Mouse (Mus musculus): ENCODE data around the gene Npnt. TPM values are rescaled to one million over a fixed set of nuclear protein-coding genes. Genes with fewer than 3 reads are reported as not detected.

Gene Npnt
- polyA plus RNA-seq, 1 experiment from 2014 or later: 197 TPM

- Histone ChIP-seq H3K36me3 (ENCODE audit: insufficient read depth, low read length) (0 out of 2 replicates have a peak, but pooled peaks cover 2% of the 10 kb centered on the region), H3K4me3 (ENCODE audit: low read length) (no peak overlapping the region), H3K4me2 (replicated peaks; ENCODE audit: low read depth, low read length) (no peak overlapping the region), H3K27ac (ENCODE audit: low read length) (no peak overlapping the region), H3K9ac (replicated peaks; ENCODE audit: low read length) (no peak overlapping the region), H3K4me1 (ENCODE audit: insufficient read depth, low read length) (no peaks in the 10 kb centered on the region; the same call in 1 of the 2 replicates), H3K27me3 (ENCODE audit: insufficient read depth, low read length) (no peaks in the 10 kb centered on the region), H3K9me3 (ENCODE audit: low read length) (no peaks in the 10 kb centered on the region)
- no peak for ATAC-seq (ENCODE audit: low FRiP score, low TSS enrichment)
- whole genome bisulfite sequencing: 85% methylated on average over 9 of the region's 9 CpGs
Observed at GRCm38 (mm10) chr3:132917356-132918090, 32.6 kb downstream of the Npnt start.

DNA sequence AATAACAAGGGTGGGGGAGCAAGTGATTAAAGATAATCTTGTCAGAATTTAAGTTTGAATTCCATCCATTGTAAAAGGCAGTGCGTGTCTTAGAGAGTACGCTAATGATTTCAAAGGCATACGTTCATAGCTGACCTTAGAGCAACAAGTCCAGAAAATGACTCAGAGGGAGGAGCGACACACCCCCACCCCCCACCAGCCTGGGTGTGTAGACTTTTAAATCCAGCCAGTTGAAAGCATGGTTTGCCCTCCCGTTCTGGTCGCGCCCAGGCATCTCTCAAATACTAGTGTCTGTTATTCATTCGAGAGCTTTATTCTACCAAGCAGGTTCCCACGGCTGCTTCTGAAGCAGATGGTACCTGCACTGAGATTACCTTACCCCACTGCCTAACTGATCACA, 34.4 kb downstream of the Npnt start:
- Histone ChIP-seq H3K4me2 (replicated peaks; ENCODE audit: low read depth, low read length) (no peak overlapping the region), H3K27ac (ENCODE audit: low read length) (no peak overlapping the region), H3K27me3 (ENCODE audit: insufficient read depth, low read length) (no peaks in the 10 kb centered on the region), H3K4me1 (ENCODE audit: insufficient read depth, low read length) (peaks cover 10% of the 10 kb centered on the region), H3K4me3 (ENCODE audit: low read length) (no peak overlapping the region), H3K9me3 (ENCODE audit: low read length) (no peaks in the 10 kb centered on the region), H3K36me3 (ENCODE audit: insufficient read depth, low read length) (0 out of 2 replicates have a peak, but pooled peaks cover 2% of the 10 kb centered on the region), H3K9ac (replicated peaks; ENCODE audit: low read length) (no peak overlapping the region)
- 80% methylated on average over 9 of the region's 9 CpGs for WGBS
- ATAC-seq (ENCODE audit: low FRiP score, low TSS enrichment): no peak

- no peaks in the 10 kb centered on the region for H3K27me3 ChIP-seq (ENCODE audit: insufficient read depth, low read length)
- H3K9me3 ChIP-seq (ENCODE audit: low read length): no peaks in the 10 kb centered on the region
- H3K27ac ChIP-seq (ENCODE audit: low read length): no peak overlapping the region
- no peaks in the 10 kb centered on the region for H3K36me3 ChIP-seq (ENCODE audit: insufficient read depth, low read length)
- WGBS: 62% methylated on average over 2 of the region's 2 CpGs
- peaks cover 16% of the 10 kb centered on the region for H3K4me1 ChIP-seq (ENCODE audit: insufficient read depth, low read length)
- H3K4me3 ChIP-seq (ENCODE audit: low read length): no peak overlapping the region
- H3K4me2 ChIP-seq (replicated peaks; ENCODE audit: low read depth, low read length): no peak overlapping the region
- no peak overlapping the region for H3K9ac ChIP-seq (replicated peaks; ENCODE audit: low read length)
- no peak for ATAC-seq (ENCODE audit: low FRiP score, low TSS enrichment)
Observed at GRCm38 (mm10) chr3:132912420-132912819, 37.7 kb downstream of the Npnt start.

DNA sequence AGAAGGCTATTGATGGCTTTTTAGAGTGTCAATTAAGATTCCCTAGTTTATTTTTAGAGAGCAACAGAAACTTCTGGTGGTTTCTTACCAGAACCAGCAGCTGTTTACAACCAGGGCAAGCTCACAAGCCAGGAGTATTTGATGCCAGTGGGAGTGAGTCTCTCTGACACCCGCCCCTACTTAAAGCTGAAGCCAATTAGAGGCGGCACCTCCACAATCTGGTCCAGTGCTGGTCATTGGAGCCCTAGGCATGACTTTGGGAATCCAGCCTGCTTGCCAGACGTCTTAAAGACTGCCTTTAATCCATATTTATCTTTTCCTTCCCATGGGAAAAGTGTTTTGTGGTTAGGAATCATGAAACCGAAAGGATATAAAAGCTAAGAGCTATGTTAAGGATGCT, 38.4 kb downstream of the Npnt start:
- 39% methylated on average over 4 of the region's 4 CpGs for WGBS

DNA sequence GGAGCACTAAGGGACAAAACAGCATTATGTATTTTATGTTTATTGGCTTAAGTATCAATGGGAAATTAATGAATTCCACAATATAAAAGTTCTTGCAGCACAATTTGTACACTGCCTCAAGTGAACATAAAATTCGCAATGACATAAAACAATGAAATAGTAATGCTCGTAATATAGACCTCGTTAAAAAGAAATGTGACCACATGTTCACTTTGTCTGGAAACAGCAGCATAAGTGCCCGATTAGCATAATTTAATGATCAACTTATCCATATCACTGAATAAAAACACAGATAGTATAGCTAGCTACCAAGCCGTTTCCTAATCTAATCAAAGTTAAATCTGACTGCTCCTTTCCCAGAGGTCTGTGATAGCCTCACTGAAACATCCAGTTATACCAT, 39.4 kb downstream of the Npnt start:
- ATAC-seq (ENCODE audit: low FRiP score, low TSS enrichment): no peak
- H3K9me3 ChIP-seq (ENCODE audit: low read length): no peaks in the 10 kb centered on the region
- WGBS: 62% methylated on average over 5 of the region's 5 CpGs
- H3K36me3 ChIP-seq (ENCODE audit: insufficient read depth, low read length): no peaks in the 10 kb centered on the region
- H3K27ac ChIP-seq (ENCODE audit: low read length): no peak overlapping the region; the same call in 1 of the 2 replicates
- H3K4me3 ChIP-seq (ENCODE audit: low read length): no peak overlapping the region
- H3K4me2 ChIP-seq (replicated peaks; ENCODE audit: low read depth, low read length): no peak overlapping the region
- peaks cover 16% of the 10 kb centered on the region for H3K4me1 ChIP-seq (ENCODE audit: insufficient read depth, low read length)
- H3K27me3 ChIP-seq (ENCODE audit: insufficient read depth, low read length): no peaks in the 10 kb centered on the region
- H3K9ac ChIP-seq (replicated peaks; ENCODE audit: low read length): no peak overlapping the region

More for the DNA sequence above, 38.4 kb downstream of the Npnt start:
- Histone ChIP-seq H3K9me3 (ENCODE audit: low read length) (no peaks in the 10 kb centered on the region), H3K4me3 (ENCODE audit: low read length) (no peak overlapping the region), H3K9ac (replicated peaks; ENCODE audit: low read length) (no peak overlapping the region), H3K27ac (ENCODE audit: low read length) (peak overlapping the region; percentile 39; the same call in 1 of the 2 replicates), H3K4me1 (ENCODE audit: insufficient read depth, low read length) (peaks cover 16% of the 10 kb centered on the region), H3K36me3 (ENCODE audit: insufficient read depth, low read length) (no peaks in the 10 kb centered on the region), H3K27me3 (ENCODE audit: insufficient read depth, low read length) (no peaks in the 10 kb centered on the region), H3K4me2 (replicated peaks; ENCODE audit: low read depth, low read length) (0 out of 2 replicates have a peak overlapping the region, but pooled peaks have one; percentile 22)
- no peak for ATAC-seq (ENCODE audit: low FRiP score, low TSS enrichment)

DNA sequence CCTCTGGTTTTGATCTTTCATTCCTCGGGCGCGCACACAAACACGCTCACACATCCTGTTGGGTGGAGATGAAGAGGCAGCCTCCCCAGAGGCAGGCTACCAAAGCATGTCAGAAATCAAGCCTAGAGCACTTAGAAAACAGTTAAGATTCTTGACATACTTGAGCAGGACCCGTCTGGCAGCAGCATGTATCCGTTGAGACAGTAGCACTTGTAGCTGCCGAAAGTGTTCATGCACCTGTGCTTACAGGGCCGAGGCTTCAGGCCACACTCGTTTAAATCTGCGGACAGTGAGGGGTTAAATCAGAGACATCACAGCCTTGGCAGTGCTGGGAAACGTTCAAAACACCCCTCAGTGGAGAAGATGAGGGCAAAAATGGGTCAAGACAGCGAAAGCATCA, 40.4 kb downstream of the Npnt start:
- Histone ChIP-seq H3K9me3 (ENCODE audit: low read length) (no peaks in the 10 kb centered on the region), H3K27me3 (ENCODE audit: insufficient read depth, low read length) (no peaks in the 10 kb centered on the region), H3K27ac (ENCODE audit: low read length) (no peak overlapping the region), H3K4me1 (ENCODE audit: insufficient read depth, low read length) (peaks cover 16% of the 10 kb centered on the region), H3K9ac (replicated peaks; ENCODE audit: low read length) (no peak overlapping the region), H3K36me3 (ENCODE audit: insufficient read depth, low read length) (no peaks in the 10 kb centered on the region), H3K4me3 (ENCODE audit: low read length) (no peak overlapping the region), H3K4me2 (replicated peaks; ENCODE audit: low read depth, low read length) (no peak overlapping the region)
- no peak for ATAC-seq (ENCODE audit: low FRiP score, low TSS enrichment)
- 59% methylated on average over 12 of the region's 12 CpGs for WGBS

- Histone ChIP-seq H3K4me1 (ENCODE audit: insufficient read depth, low read length) (peaks cover 16% of the 10 kb centered on the region), H3K9ac (replicated peaks; ENCODE audit: low read length) (no peak overlapping the region), H3K27ac (ENCODE audit: low read length) (peak overlapping the region; percentile 79), H3K9me3 (ENCODE audit: low read length) (no peaks in the 10 kb centered on the region), H3K36me3 (ENCODE audit: insufficient read depth, low read length) (peaks cover 12% of the 10 kb centered on the region), H3K4me2 (replicated peaks; ENCODE audit: low read depth, low read length) (no peak overlapping the region), H3K4me3 (ENCODE audit: low read length) (no peak overlapping the region), H3K27me3 (ENCODE audit: insufficient read depth, low read length) (no peaks in the 10 kb centered on the region)
- peak; percentile 80 for ATAC-seq (ENCODE audit: low FRiP score, low TSS enrichment)
- 60% methylated on average over 8 of the region's 8 CpGs for WGBS
Observed at GRCm38 (mm10) chr3:132907506-132908203, 42.4 kb downstream of the Npnt start.

GRCm38 (mm10) chr3:132905224-132905930, 44.7 kb downstream of the Npnt start:
- no peak for ATAC-seq (ENCODE audit: low FRiP score, low TSS enrichment)
- no peaks in the 10 kb centered on the region for H3K27me3 ChIP-seq (ENCODE audit: insufficient read depth, low read length)

GRCm38 (mm10) chr3:132903386-132903785, 46.7 kb downstream of the Npnt start:
- no peak overlapping the region for H3K9ac ChIP-seq (replicated peaks; ENCODE audit: low read length)
- H3K4me3 ChIP-seq (ENCODE audit: low read length): no peak overlapping the region
- no peaks in the 10 kb centered on the region for H3K27me3 ChIP-seq (ENCODE audit: insufficient read depth, low read length)
- 93% methylated on average over 11 of the region's 11 CpGs for WGBS
- peaks cover 6% of the 10 kb centered on the region; the same call in 1 of the 2 replicates for H3K4me1 ChIP-seq (ENCODE audit: insufficient read depth, low read length)
- no peak overlapping the region for H3K27ac ChIP-seq (ENCODE audit: low read length)
- ATAC-seq (ENCODE audit: low FRiP score, low TSS enrichment): no peak
- H3K36me3 ChIP-seq (ENCODE audit: insufficient read depth, low read length): peaks cover 15% of the 10 kb centered on the region
- no peak overlapping the region for H3K4me2 ChIP-seq (replicated peaks; ENCODE audit: low read depth, low read length)
- H3K9me3 ChIP-seq (ENCODE audit: low read length): no peaks in the 10 kb centered on the region

More at GRCm38 (mm10) chr3:132905224-132905930, 44.7 kb downstream of the Npnt start:
- no peak overlapping the region for H3K4me3 ChIP-seq (ENCODE audit: low read length)
- H3K9ac ChIP-seq (replicated peaks; ENCODE audit: low read length): no peak overlapping the region
- H3K36me3 ChIP-seq (ENCODE audit: insufficient read depth, low read length): peaks cover 12% of the 10 kb centered on the region
- WGBS: 85% methylated on average over 7 of the region's 7 CpGs
- no peaks in the 10 kb centered on the region for H3K9me3 ChIP-seq (ENCODE audit: low read length)
- H3K4me1 ChIP-seq (ENCODE audit: insufficient read depth, low read length): peaks cover 6% of the 10 kb centered on the region; the same call in 1 of the 2 replicates
- no peak overlapping the region for H3K4me2 ChIP-seq (replicated peaks; ENCODE audit: low read depth, low read length)
- H3K27ac ChIP-seq (ENCODE audit: low read length): no peak overlapping the region

Data from kidney, embryonic 16.5 days (tissue).